Mouse (Mus musculus): Measurements from ENCODE around the gene Ttyh3.

Gene Ttyh3

GRCm38 (mm10) chr5:140628995-140629394, 19.8 kb downstream of the Ttyh3 start:
- no peak for DNase-seq (ENCODE audit: low spot score)

- DNase-seq (ENCODE audit: low spot score), result no peak
Observed at GRCm38 (mm10) chr5:140627580-140627979, 21.3 kb downstream of the Ttyh3 start.

- DNase-seq (ENCODE audit: low spot score), result no peak
Observed at GRCm38 (mm10) chr5:140624961-140625360, 23.9 kb downstream of the Ttyh3 start.

GRCm38 (mm10) chr5:140624238-140624637, 24.6 kb downstream of the Ttyh3 start:
- no peak for DNase-seq (ENCODE audit: low spot score)

GRCm38 (mm10) chr5:140623791-140624190, 25.0 kb downstream of the Ttyh3 start:
- DNase-seq (ENCODE audit: low spot score), result no peak

- no peak for DNase-seq (ENCODE audit: low spot score)
Observed at GRCm38 (mm10) chr5:140622978-140623670, 25.7 kb downstream of the Ttyh3 start.

GRCm38 (mm10) chr5:140621517-140621916, 27.3 kb downstream of the Ttyh3 start:
- DNase-seq (ENCODE audit: low spot score), result no peak

GRCm38 (mm10) chr5:140621092-140621491, 27.7 kb downstream of the Ttyh3 start:
- no peak for DNase-seq (ENCODE audit: low spot score)

- DNase-seq (ENCODE audit: low spot score), result no peak
Observed at GRCm38 (mm10) chr5:140619895-140620736, 28.7 kb downstream of the Ttyh3 start.

- DNase-seq (ENCODE audit: low spot score), result peak; percentile 82
Observed at GRCm38 (mm10) chr5:140619151-140619771, 29.6 kb downstream of the Ttyh3 start.

GRCm38 (mm10) chr5:140617714-140618113, 31.1 kb downstream of the Ttyh3 start:
- DNase-seq (ENCODE audit: low spot score), result peak; percentile 84

- DNase-seq (ENCODE audit: low spot score), result peak; percentile 61
Observed at GRCm38 (mm10) chr5:140616691-140617090, 32.1 kb downstream of the Ttyh3 start.

- no peak for DNase-seq (ENCODE audit: low spot score)
Observed at GRCm38 (mm10) chr5:140616110-140616503, 32.7 kb downstream of the Ttyh3 start.

GRCm38 (mm10) chr5:140615321-140616109, 33.3 kb downstream of the Ttyh3 start:
- DNase-seq (ENCODE audit: low spot score), result no peak

- no peak for DNase-seq (ENCODE audit: low spot score)
Observed at GRCm38 (mm10) chr5:140614837-140615236, 34.0 kb downstream of the Ttyh3 start.

GRCm38 (mm10) chr5:140614141-140614540, 34.7 kb downstream of the Ttyh3 start:
- no peak for DNase-seq (ENCODE audit: low spot score)

GRCm38 (mm10) chr5:140612191-140612590, 36.6 kb downstream of the Ttyh3 start:
- DNase-seq (ENCODE audit: low spot score), result no peak

GRCm38 (mm10) chr5:140611611-140612185, 37.1 kb downstream of the Ttyh3 start:
- no peak for DNase-seq (ENCODE audit: low spot score)

GRCm38 (mm10) chr5:140611021-140611583, 37.7 kb downstream of the Ttyh3 start:
- peak; percentile 84 for DNase-seq (ENCODE audit: low spot score)

GRCm38 (mm10) chr5:140610273-140611011, 38.4 kb downstream of the Ttyh3 start:
- peak; percentile 72 for DNase-seq (ENCODE audit: low spot score)
